In the genomic region with DNA sequence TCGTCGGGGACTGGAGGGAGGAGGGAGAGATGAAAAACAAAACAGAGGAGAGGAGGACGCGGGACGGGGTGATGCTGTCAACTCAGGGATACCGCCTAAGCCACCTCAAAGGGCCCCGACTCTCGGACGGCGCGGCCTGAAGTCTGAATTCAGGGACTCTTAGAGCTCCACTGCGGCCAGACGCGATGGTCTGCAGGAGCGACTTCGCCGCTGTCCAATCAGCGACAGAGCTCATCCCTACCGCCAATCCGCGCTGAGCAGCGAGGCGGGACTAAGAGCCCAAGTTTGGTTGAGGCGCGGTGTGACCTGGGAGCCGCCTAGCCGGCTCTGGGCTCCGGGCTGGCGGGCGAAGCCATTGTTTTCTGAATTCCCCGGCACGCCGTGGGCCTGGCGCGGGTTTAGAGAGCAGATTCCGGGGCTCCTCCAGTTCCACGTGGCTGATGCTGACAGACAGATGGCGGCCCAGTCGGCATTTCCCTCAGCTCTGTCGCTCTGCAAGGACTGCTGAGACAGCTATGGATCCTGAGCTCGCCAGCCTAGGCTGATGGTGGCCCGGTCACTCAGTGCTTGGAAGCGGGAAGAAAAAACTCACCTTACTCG, we compare ENCODE assay signal across 8 mouse cellular contexts. TPM values are rescaled to one million over a fixed set of nuclear protein-coding genes. Genes with fewer than 3 reads are reported as not detected.
A peak's percentile ranks its signal among the peaks of the same experiment; 100 is the strongest.
DNase-seq lines count a peak whose midpoint lies in the region; ATAC-seq lines count a peak whose summit lies in the region.

No protein-coding gene starts in this region.

- no peaks in the 10 kb centered on the region for H3K9me3 ChIP-seq in heart, embryonic 14.5 days (ENCODE audit: control insufficient read depth, low read length)
- no peaks in the 10 kb centered on the region for H3K9me3 ChIP-seq in liver, embryonic 13.5 days (replicated peaks)
- no peaks in the 10 kb centered on the region for H3K9me3 ChIP-seq in stomach, embryonic 16.5 days (replicated peaks; ENCODE audit: control insufficient read depth, low read length)

- under 1% methylated on average over 44 of the region's 44 CpGs for WGBS in heart, embryonic 14.5 days
- WGBS in liver, embryonic 13.5 days (ENCODE audit: insufficient replicate concordance) = under 1% methylated on average over 44 of the region's 44 CpGs
- under 1% methylated on average over 44 of the region's 44 CpGs for WGBS in stomach, embryonic 16.5 days

- peak overlapping the region; percentile 87 for H3K4me2 ChIP-seq in heart, embryonic 14.5 days (ENCODE audit: low read length)
- H3K4me2 ChIP-seq in liver, embryonic 13.5 days = peak overlapping the region; percentile 97
- peak overlapping the region; percentile 94 for H3K4me2 ChIP-seq in stomach, embryonic 16.5 days (ENCODE audit: low read depth, low read length)

- H3K27me3 ChIP-seq in heart, embryonic 14.5 days (ENCODE audit: control insufficient read depth, insufficient read depth, low read length) = no peaks in the 10 kb centered on the region
- H3K27me3 ChIP-seq in liver, embryonic 13.5 days = no peaks in the 10 kb centered on the region
- H3K27me3 ChIP-seq in stomach, embryonic 16.5 days (ENCODE audit: control insufficient read depth, insufficient read depth, low read length) = no peaks in the 10 kb centered on the region

- H3K9ac ChIP-seq in heart, embryonic 14.5 days (ENCODE audit: low read length) = peak overlapping the region; percentile 79
- H3K9ac ChIP-seq in liver, embryonic 13.5 days = peak overlapping the region; percentile 94
- H3K9ac ChIP-seq in stomach, embryonic 16.5 days (ENCODE audit: low read length) = peak overlapping the region; percentile 93

- peaks cover 15% of the 10 kb centered on the region for H3K36me3 ChIP-seq in heart, embryonic 14.5 days (ENCODE audit: control insufficient read depth, insufficient read depth, low read length)
- 0 out of 2 replicates have a peak, but pooled peaks cover 5% of the 10 kb centered on the region for H3K36me3 ChIP-seq in liver, embryonic 13.5 days
- H3K36me3 ChIP-seq in stomach, embryonic 16.5 days (ENCODE audit: control insufficient read depth, insufficient read depth, low read length) = no peaks in the 10 kb centered on the region

- H3K4me3 ChIP-seq in heart, embryonic 14.5 days (ENCODE audit: control insufficient read depth in 1 of 2, insufficient read depth in 1 of 2, low read depth in 1 of 2, low read length in 2 of 2) = peak overlapping the region; percentile 50 to 73
- H3K4me3 ChIP-seq in liver, embryonic 13.5 days (replicated peaks) = peak overlapping the region; percentile 82
- peak overlapping the region; percentile 59 for H3K4me3 ChIP-seq in stomach, embryonic 16.5 days (replicated peaks; ENCODE audit: low read length)

- peak; percentile 97 for DNase-seq in c-Kit-negative CD71-positive TER-119-positive erythroid progenitor cells, embryonic 14.5 days (ENCODE audit: low read depth, low spot score)
- peak; percentile 97 for DNase-seq in fibroblast of lung, adult 2 months (ENCODE audit: low read depth)
- peak; percentile 98 for DNase-seq in kidney, postnatal 14 days
- DNase-seq in liver, embryonic 13.5 days = peak; percentile 96
- DNase-seq in neural tube, embryonic 10.5 days (ENCODE audit: extremely low spot score, low spot score) = peak; percentile 96

- peak; percentile 96 for ATAC-seq in CD4-positive, CD25-positive, alpha-beta regulatory T cell, adult 4 months
- peak; percentile 99 for ATAC-seq in heart, embryonic 14.5 days (ENCODE audit: insufficient number of reproducible peaks, insufficient read depth, low FRiP score, low read depth)
- ATAC-seq in liver, embryonic 13.5 days (ENCODE audit: low read depth) = peak; percentile 98
- ATAC-seq in stomach, embryonic 16.5 days (ENCODE audit: insufficient read depth, low FRiP score) = peak; percentile 100

- peak overlapping the region; percentile 88 to 99 for H3K27ac ChIP-seq in heart, embryonic 14.5 days (replicated peaks in 1 of 2; ENCODE audit: control insufficient read depth in 1 of 2, insufficient read depth in 1 of 2, low read depth in 2 of 2, low read length in 2 of 2)
- peak overlapping the region; percentile 95 for H3K27ac ChIP-seq in liver, embryonic 13.5 days
- H3K27ac ChIP-seq in stomach, embryonic 16.5 days (ENCODE audit: low read length) = peak overlapping the region; percentile 98

- peaks cover 3 to 10% of the 10 kb centered on the region in 2 experiments for H3K4me1 ChIP-seq in heart, embryonic 14.5 days (ENCODE audit: control insufficient read depth in 2 of 2, insufficient read depth in 2 of 2, low read length in 2 of 2)
- H3K4me1 ChIP-seq in liver, embryonic 13.5 days (replicated peaks) = peaks cover 31% of the 10 kb centered on the region
- peaks cover 5% of the 10 kb centered on the region for H3K4me1 ChIP-seq in stomach, embryonic 16.5 days (ENCODE audit: control insufficient read depth, insufficient read depth, low read length)

RNA-seq across cellular contexts. Expression of a gene that starts 39.8 kb away (rescaled TPM):
- polyA plus RNA-seq in CD4-positive, CD25-positive, alpha-beta regulatory T cell, adult 4 months (2017; shearing (Covaris generic)) = 100 to 1,000 TPM; 830 to 908 TPM
- 669 and 674 TPM in 2 replicates for polyA plus RNA-seq in heart, embryonic 14.5 days (2014; fragmentation: Nextera tagmentation; extraction: Ambion mirVana)
- 429 and 601 TPM in 2 replicates for polyA plus RNA-seq in liver, embryonic 13.5 days (2015; fragmentation: Nextera tagmentation; extraction: Ambion mirVana)
- 678 and 699 TPM in 2 replicates for polyA plus RNA-seq in stomach, embryonic 16.5 days (2015; fragmentation: Nextera tagmentation; extraction: Ambion mirVana)

Comparison
In these comparisons a context has a peak if more than half of its experiments do, and no peak if none do; other contexts are left out.
1. Peak in every context shown above with its lines: DNase-seq, ATAC-seq, H3K4me3 ChIP-seq and H3K27ac ChIP-seq.